10 mouse cellular contexts compared by ENCODE assay signal in genomic region chr17:64026485-64026884, GRCm38 (mm10).
DNase-seq lines count a peak whose midpoint lies in the region; ATAC-seq lines count a peak whose summit lies in the region.
"Had no signal": no experiment of that assay in that cellular context is flagged by ENCODE, and none has a peak within 500 bp of the region (broad histone marks: within the 10 kb centered on the region; RNA-seq: fewer than 3 reads in every experiment).

No protein-coding gene starts in this region.

- ATAC-seq in frontal cortex, adult (ENCODE audit: low TSS enrichment) = peak; percentile 57; the same call in 1 of the 2 replicates
- ATAC-seq in liver, embryonic 11.5 days (replicated peaks; ENCODE audit: low FRiP score) = 0 out of 2 replicates have a peak, but pooled peaks have one; percentile 31
- peak; percentile 83 for ATAC-seq in megakaryocyte-erythroid progenitor cell, adult 5-6 weeks (replicated peaks; ENCODE audit: low FRiP score, low TSS enrichment, poor library complexity, severe bottlenecking)

- H3K9me3 ChIP-seq in liver, embryonic 11.5 days (ENCODE audit: control insufficient read depth, low read length) = no peaks in the 10 kb centered on the region
- H3K9me3 ChIP-seq: neural tube, embryonic 12.5 days had no signal

- 71% methylated on average over 2 of the region's 2 CpGs for WGBS in liver, embryonic 11.5 days

- H3K36me3 ChIP-seq in liver, embryonic 11.5 days (ENCODE audit: control insufficient read depth, insufficient read depth, low read length) = no peaks in the 10 kb centered on the region
- H3K36me3 ChIP-seq: neural tube, embryonic 12.5 days had no signal

- no peak overlapping the region for H3K27ac ChIP-seq in liver, embryonic 11.5 days (ENCODE audit: low read depth, low read length)
- H3K27ac ChIP-seq: neural tube, embryonic 12.5 days had no signal

- no peak overlapping the region for H3K4me2 ChIP-seq in liver, embryonic 11.5 days
- H3K4me2 ChIP-seq: neural tube, embryonic 12.5 days had no signal

- no peak overlapping the region for H3K9ac ChIP-seq in liver, embryonic 11.5 days (ENCODE audit: low read depth, low read length)
- H3K9ac ChIP-seq: neural tube, embryonic 12.5 days had no signal

- no peaks in the 10 kb centered on the region for H3K27me3 ChIP-seq in liver, embryonic 11.5 days (replicated peaks; ENCODE audit: control insufficient read depth, insufficient read depth, low read length)
- H3K27me3 ChIP-seq: neural tube, embryonic 12.5 days had no signal

- no peak for DNase-seq in frontal cortex, postnatal 36 days (ENCODE audit: low spot score in 2 of 2)
- no peak for DNase-seq in liver, embryonic 11.5 days (ENCODE audit: low spot score)
- DNase-seq in liver = no peak
- peak; percentile 58 for DNase-seq in brain, adult 2 months (ENCODE audit: low read depth, low spot score)
- DNase-seq in adrenal gland, postnatal 4 days (ENCODE audit: low spot score in 2 of 2) = no peak
- DNase-seq in gastrocnemius, adult 8-10 months (ENCODE audit: low spot score in 2 of 2) = no peak
- DNase-seq: heart, postnatal 36 days had no signal

- H3K4me3 ChIP-seq in liver, embryonic 11.5 days (ENCODE audit: low read depth, low read length) = no peak overlapping the region
- H3K4me3 ChIP-seq: neural tube, embryonic 12.5 days had no signal

- no peaks in the 10 kb centered on the region for H3K4me1 ChIP-seq in liver, embryonic 11.5 days (replicated peaks; ENCODE audit: control insufficient read depth, insufficient read depth, low read length)
- H3K4me1 ChIP-seq: neural tube, embryonic 12.5 days had no signal

Comparison
In these comparisons a context has a peak if more than half of its experiments do, and no peak if none do; other contexts are left out.
1. ATAC-seq: peak in every context shown above with its lines; median percentile 83 in megakaryocyte-erythroid progenitor cell, adult 5-6 weeks; 57 in frontal cortex, adult; 31 in liver, embryonic 11.5 days.